Mouse (Mus musculus): ENCODE results near the gene Parvb.

The Parvb gene

GRCm38 (mm10) chr15:84231721-84232561, at the start of gene Parvb:
Gene Parvb (plus strand): TSS chr15:84232043.
- DNase-seq (ENCODE audit: low read depth, low spot score): no peak

GRCm38 (mm10) chr15:84183967-84184366, 47.9 kb upstream of the Parvb start:
- DNase-seq (ENCODE audit: low read depth, low spot score): no peak

- no peak for DNase-seq (ENCODE audit: low read depth, low spot score)
Observed at GRCm38 (mm10) chr15:84186196-84186595, 45.6 kb upstream of the Parvb start.

- no peak for DNase-seq (ENCODE audit: low read depth, low spot score)
Observed at GRCm38 (mm10) chr15:84188887-84189530, 42.8 kb upstream of the Parvb start.

GRCm38 (mm10) chr15:84189881-84190280, 42.0 kb upstream of the Parvb start:
- DNase-seq (ENCODE audit: low read depth, low spot score): no peak

GRCm38 (mm10) chr15:84191724-84192057, 40.2 kb upstream of the Parvb start:
- DNase-seq (ENCODE audit: low read depth, low spot score): no peak

GRCm38 (mm10) chr15:84192058-84192791, 39.6 kb upstream of the Parvb start, which contains the start of gene Samm50:
Gene Samm50 (plus strand): TSS chr15:84192241.
- peak; percentile 84 for DNase-seq (ENCODE audit: low read depth, low spot score)

- no peak for DNase-seq (ENCODE audit: low read depth, low spot score)
Observed at GRCm38 (mm10) chr15:84196486-84197165, 35.2 kb upstream of the Parvb start.

GRCm38 (mm10) chr15:84207327-84207726, 24.5 kb upstream of the Parvb start:
- no peak for DNase-seq (ENCODE audit: low read depth, low spot score)

GRCm38 (mm10) chr15:84209517-84210412, 22.1 kb upstream of the Parvb start:
- peak; percentile 71 for DNase-seq (ENCODE audit: low read depth, low spot score)

- no peak for DNase-seq (ENCODE audit: low read depth, low spot score)
Observed at GRCm38 (mm10) chr15:84210461-84210860, 21.4 kb upstream of the Parvb start.

- no peak for DNase-seq (ENCODE audit: low read depth, low spot score)
Observed at GRCm38 (mm10) chr15:84210941-84211340, 20.9 kb upstream of the Parvb start.

- DNase-seq (ENCODE audit: low read depth, low spot score): no peak
Observed at GRCm38 (mm10) chr15:84211564-84211963, 20.3 kb upstream of the Parvb start.

GRCm38 (mm10) chr15:84212031-84212755, 19.6 kb upstream of the Parvb start:
- peak; percentile 80 for DNase-seq (ENCODE audit: low read depth, low spot score)

- DNase-seq (ENCODE audit: low read depth, low spot score): no peak
Observed at GRCm38 (mm10) chr15:84212756-84213105, 19.1 kb upstream of the Parvb start.

GRCm38 (mm10) chr15:84213162-84213739, 18.6 kb upstream of the Parvb start:
- no peak for DNase-seq (ENCODE audit: low read depth, low spot score)

- no peak for DNase-seq (ENCODE audit: low read depth, low spot score)
Observed at GRCm38 (mm10) chr15:84214476-84214875, 17.4 kb upstream of the Parvb start.

GRCm38 (mm10) chr15:84215273-84215672, 16.6 kb upstream of the Parvb start:
- no peak for DNase-seq (ENCODE audit: low read depth, low spot score)

- DNase-seq (ENCODE audit: low read depth, low spot score): no peak
Observed at GRCm38 (mm10) chr15:84216026-84216425, 15.8 kb upstream of the Parvb start.
